Mouse (Mus musculus): ENCODE data around the gene Tnnt1. TPM values are rescaled to one million over a fixed set of nuclear protein-coding genes. Genes with fewer than 3 reads are reported as not detected.

Tnnt1 gene
- total RNA-seq, 2 experiments from 2014 or later, result 16.1 to 22.3 TPM

- peak; percentile 44 for ATAC-seq (replicated peaks; ENCODE audit: poor library complexity, severe bottlenecking)
These were observed 55.4 kb downstream of the Tnnt1 start, which contains the start of gene Eps8l1 for GRCm38 (mm10) chr7:4460576-4461434. Gene Eps8l1, plus strand, starts transcription at chr7:4460674.

Other genes starting within 250 kb of the Tnnt1 start
- gene Ncr1, start 178.7 kb downstream of the Tnnt1 start, total RNA-seq (2014; fragmentation: Nextera tagmentation), result not detected in 2 replicates
- gene Ncr1, start 178.7 kb downstream of the Tnnt1 start, total RNA-seq (2017), result 0.52 TPM in 1 of 2 replicates, not detected in the other
- gene Gp6, start 118.6 kb downstream of the Tnnt1 start, total RNA-seq (2014; fragmentation: Nextera tagmentation), result not detected in 2 replicates
- gene Gp6, start 118.6 kb downstream of the Tnnt1 start, total RNA-seq (2017), result not detected in 2 replicates
- 9.1 and 12.1 TPM in 2 replicates for gene Rdh13, start 70.7 kb downstream of the Tnnt1 start, total RNA-seq (2014; fragmentation: Nextera tagmentation)
- gene Rdh13, start 70.7 kb downstream of the Tnnt1 start, total RNA-seq (2017), result 11.9 and 21.9 TPM in 2 replicates
- 5.0 and 7.7 TPM in 2 replicates for gene Eps8l1, start 55.7 kb downstream of the Tnnt1 start, total RNA-seq (2014; fragmentation: Nextera tagmentation)
- gene Eps8l1, start 55.7 kb downstream of the Tnnt1 start, total RNA-seq (2017), result 1.6 and 7.1 TPM in 2 replicates
- 92.2 and 131 TPM in 2 replicates for gene Ppp1r12c, start 14.7 kb downstream of the Tnnt1 start, total RNA-seq (2014; fragmentation: Nextera tagmentation)
- gene Ppp1r12c, start 14.7 kb downstream of the Tnnt1 start, total RNA-seq (2017), result 99.6 and 109 TPM in 2 replicates
- 17.0 TPM in 1 of 2 replicates, not detected in the other for gene Tnni3, start 7.8 kb upstream of the Tnnt1 start, total RNA-seq (2014; fragmentation: Nextera tagmentation)
- 2.7 and 4.1 TPM in 2 replicates for gene Tnni3, start 7.8 kb upstream of the Tnnt1 start, total RNA-seq (2017)
- gene Dnaaf3, start 16.1 kb upstream of the Tnnt1 start, total RNA-seq (2014; fragmentation: Nextera tagmentation), result 0.81 and 2.5 TPM in 2 replicates
- 0.43 and 0.88 TPM in 2 replicates for gene Dnaaf3, start 16.1 kb upstream of the Tnnt1 start, total RNA-seq (2017)
- not detected in 2 replicates for gene Syt5, start 31.2 kb upstream of the Tnnt1 start, total RNA-seq (2014; fragmentation: Nextera tagmentation)
- gene Syt5, start 31.2 kb upstream of the Tnnt1 start, total RNA-seq (2017), result not detected in 2 replicates
- gene Ptprh, start 87.7 kb upstream of the Tnnt1 start, total RNA-seq (2014; fragmentation: Nextera tagmentation), result not detected in 2 replicates
- not detected in 2 replicates for gene Ptprh, start 87.7 kb upstream of the Tnnt1 start, total RNA-seq (2017)
- gene Tmem86b, start 115.0 kb upstream of the Tnnt1 start, total RNA-seq (2014; fragmentation: Nextera tagmentation), result 24.5 and 28.0 TPM in 2 replicates
- 17.5 and 26.2 TPM in 2 replicates for gene Tmem86b, start 115.0 kb upstream of the Tnnt1 start, total RNA-seq (2017)
- gene Ppp6r1, start 142.6 kb upstream of the Tnnt1 start, total RNA-seq (2014; fragmentation: Nextera tagmentation), result 134 and 148 TPM in 2 replicates
- 142 and 146 TPM in 2 replicates for gene Ppp6r1, start 142.6 kb upstream of the Tnnt1 start, total RNA-seq (2017)
- 29.3 and 30.7 TPM in 2 replicates for gene Hspbp1, start 168.7 kb upstream of the Tnnt1 start, total RNA-seq (2014; fragmentation: Nextera tagmentation)
- 21.9 and 23.7 TPM in 2 replicates for gene Hspbp1, start 168.7 kb upstream of the Tnnt1 start, total RNA-seq (2017)
- gene Brsk1, start 174.2 kb upstream of the Tnnt1 start, total RNA-seq (2014; fragmentation: Nextera tagmentation), result not detected in 2 replicates
- gene Brsk1, start 174.2 kb upstream of the Tnnt1 start, total RNA-seq (2017), result not detected in 2 replicates
- gene Tmem150b, start 208.9 kb upstream of the Tnnt1 start, total RNA-seq (2014; fragmentation: Nextera tagmentation), result 32.7 and 33.4 TPM in 2 replicates
- 13.5 and 18.5 TPM in 2 replicates for gene Tmem150b, start 208.9 kb upstream of the Tnnt1 start, total RNA-seq (2017)
- gene Kmt5c, start 223.7 kb upstream of the Tnnt1 start, total RNA-seq (2014; fragmentation: Nextera tagmentation), result 62.7 and 107 TPM in 2 replicates
- 58.5 and 74.7 TPM in 2 replicates for gene Kmt5c, start 223.7 kb upstream of the Tnnt1 start, total RNA-seq (2017)
- gene Cox6b2, start 236.7 kb upstream of the Tnnt1 start, total RNA-seq (2014; fragmentation: Nextera tagmentation), result 50.3 and 69.2 TPM in 2 replicates
- 28.9 and 30.7 TPM in 2 replicates for gene Cox6b2, start 236.7 kb upstream of the Tnnt1 start, total RNA-seq (2017)